Mouse (Mus musculus) adipocyte (in vitro differentiated cells): ENCODE data around the gene Rnase2b.
"Not testable (repeated sequence)": the region's sequence is repeated elsewhere in the genome, so short reads cannot be mapped to it uniquely, and the experiment has no call there.

Experiments used
- DNase-seq: peaks from one replicate; pipeline ENCODE4 v3.0.0-alpha.2; 2016; ENCODE audit warnings: low spot score

Rnase2b gene

DNA sequence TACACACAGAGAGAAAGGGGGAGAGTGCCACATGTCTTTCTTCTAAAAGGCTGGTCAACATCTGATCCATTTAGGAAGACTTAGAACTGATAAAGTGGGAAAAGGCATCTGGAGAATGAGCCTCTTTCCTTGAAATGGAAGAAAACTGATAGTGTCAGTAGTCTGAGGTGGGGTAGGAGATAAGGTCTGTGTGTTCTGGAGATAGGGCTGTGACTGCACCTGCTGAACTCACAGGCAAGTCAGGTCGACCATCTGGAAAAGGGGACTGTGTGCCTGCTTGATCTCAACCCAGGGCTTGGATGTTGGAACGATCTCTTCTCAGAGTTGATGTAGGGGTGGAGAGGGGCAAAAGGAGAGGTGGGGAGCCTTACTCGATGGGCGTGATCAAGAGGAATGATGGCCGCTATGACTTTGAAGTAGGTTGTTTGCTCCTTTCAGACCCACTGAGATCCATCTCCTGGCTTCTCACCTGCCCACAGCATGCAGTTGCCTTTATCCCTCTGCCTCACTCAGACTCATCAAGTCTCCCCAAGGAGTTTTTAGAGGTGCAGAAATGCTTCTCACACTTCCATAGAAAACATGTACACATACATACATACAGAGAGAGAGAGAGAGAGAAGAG lies 9.7 kb upstream of the Rnase2b start:
- no peak for DNase-seq

- no peak for DNase-seq
Observed at GRCm38 (mm10) chr14:51156056-51156735, 5.9 kb upstream of the Rnase2b start.

- DNase-seq = no peak
Observed at GRCm38 (mm10) chr14:51156736-51157068, 5.4 kb upstream of the Rnase2b start.

- DNase-seq = no peak
Observed at GRCm38 (mm10) chr14:51157072-51157471, 5.0 kb upstream of the Rnase2b start.

- not testable (repeated sequence) for DNase-seq
Observed at GRCm38 (mm10) chr14:51163323-51163722, 1.3 kb downstream of the Rnase2b start.

- DNase-seq = no peak
Observed at GRCm38 (mm10) chr14:51165435-51165834, 3.4 kb downstream of the Rnase2b start.

- no peak for DNase-seq
Observed at GRCm38 (mm10) chr14:51166068-51166467, 4.0 kb downstream of the Rnase2b start.

DNA sequence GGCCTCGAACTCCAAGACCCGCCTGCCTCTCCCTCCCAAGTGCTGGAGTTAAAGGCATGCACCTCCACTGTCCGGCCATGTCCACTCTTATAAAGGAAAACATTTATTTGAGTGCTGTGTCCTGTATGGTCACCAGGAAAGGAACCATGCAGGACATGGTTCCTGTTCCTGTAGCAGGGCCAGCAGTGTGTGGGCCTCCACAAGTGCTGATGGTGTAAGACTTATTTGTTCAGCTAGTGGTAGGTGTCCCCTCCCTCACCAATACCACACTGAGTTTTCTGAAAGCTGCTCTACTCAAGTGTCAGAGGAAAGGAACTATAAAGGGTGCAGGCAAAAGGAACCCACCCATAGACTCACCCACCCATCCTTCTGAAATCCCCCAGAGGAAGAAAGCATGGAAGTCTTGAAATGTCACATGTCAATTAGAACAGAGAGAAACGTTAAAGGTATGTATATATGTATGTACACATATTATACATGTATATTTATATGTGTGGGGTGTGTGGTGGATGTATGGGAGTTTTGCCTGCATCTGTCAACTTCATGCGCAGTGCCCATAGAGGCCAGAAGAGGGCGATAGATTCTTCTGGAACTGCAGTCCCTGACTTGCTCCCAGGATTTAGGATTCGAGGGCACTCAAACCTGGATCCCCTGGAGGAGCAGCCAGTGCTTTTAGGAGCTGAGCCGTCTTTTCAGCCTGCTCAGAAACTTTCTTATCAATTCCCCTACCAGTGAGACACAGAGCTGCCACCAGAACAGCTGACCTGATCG lies 10.2 kb downstream of the Rnase2b start:
- peak; percentile 45 for DNase-seq

GRCm38 (mm10) chr14:51172947-51173346 lies 10.9 kb downstream of the Rnase2b start:
- DNase-seq = not testable (repeated sequence)

DNA sequence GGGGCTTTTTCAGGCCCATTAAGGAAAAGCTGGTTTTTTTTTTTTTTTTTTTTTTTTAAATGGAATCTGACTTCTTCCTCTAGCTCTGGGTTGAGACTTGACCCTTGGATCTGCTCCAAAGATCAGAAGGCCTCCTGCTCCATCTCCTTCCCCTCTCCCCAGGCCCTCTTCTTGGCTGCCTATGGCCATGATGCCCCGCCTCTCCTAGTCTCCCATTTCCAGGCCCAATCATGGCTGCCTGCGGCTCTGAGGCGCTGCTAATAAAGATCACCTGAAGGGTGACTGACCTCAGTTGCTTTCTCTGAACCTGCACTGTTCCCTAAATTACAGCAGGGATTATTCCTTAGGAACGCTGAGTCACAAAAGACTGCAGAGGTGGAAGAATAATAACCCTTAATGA lies 11.8 kb downstream of the Rnase2b start:
- DNase-seq = no peak

DNA sequence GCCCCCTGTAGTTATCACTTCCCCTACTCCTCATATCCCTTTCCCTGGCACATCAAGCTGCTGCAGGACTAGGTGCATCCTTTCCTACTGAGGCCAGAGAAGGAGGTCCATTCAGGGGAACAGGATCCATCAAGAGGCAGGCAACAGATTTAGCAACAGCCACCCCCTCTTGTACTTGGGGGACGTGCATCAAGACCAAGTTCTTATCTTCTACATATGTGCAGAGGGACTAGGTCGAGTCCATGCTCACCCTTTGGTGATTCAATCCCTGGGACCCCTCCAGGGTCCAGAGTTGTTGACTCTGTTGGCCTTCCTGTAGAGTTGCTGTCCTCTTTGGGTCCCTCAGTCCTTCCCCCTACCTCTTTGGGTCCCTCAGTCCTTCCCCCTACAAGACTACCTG lies 19.0 kb downstream of the Rnase2b start:
- DNase-seq = not testable (repeated sequence)

- no peak for DNase-seq
Observed at GRCm38 (mm10) chr14:51195681-51196080, 33.6 kb downstream of the Rnase2b start.

DNA sequence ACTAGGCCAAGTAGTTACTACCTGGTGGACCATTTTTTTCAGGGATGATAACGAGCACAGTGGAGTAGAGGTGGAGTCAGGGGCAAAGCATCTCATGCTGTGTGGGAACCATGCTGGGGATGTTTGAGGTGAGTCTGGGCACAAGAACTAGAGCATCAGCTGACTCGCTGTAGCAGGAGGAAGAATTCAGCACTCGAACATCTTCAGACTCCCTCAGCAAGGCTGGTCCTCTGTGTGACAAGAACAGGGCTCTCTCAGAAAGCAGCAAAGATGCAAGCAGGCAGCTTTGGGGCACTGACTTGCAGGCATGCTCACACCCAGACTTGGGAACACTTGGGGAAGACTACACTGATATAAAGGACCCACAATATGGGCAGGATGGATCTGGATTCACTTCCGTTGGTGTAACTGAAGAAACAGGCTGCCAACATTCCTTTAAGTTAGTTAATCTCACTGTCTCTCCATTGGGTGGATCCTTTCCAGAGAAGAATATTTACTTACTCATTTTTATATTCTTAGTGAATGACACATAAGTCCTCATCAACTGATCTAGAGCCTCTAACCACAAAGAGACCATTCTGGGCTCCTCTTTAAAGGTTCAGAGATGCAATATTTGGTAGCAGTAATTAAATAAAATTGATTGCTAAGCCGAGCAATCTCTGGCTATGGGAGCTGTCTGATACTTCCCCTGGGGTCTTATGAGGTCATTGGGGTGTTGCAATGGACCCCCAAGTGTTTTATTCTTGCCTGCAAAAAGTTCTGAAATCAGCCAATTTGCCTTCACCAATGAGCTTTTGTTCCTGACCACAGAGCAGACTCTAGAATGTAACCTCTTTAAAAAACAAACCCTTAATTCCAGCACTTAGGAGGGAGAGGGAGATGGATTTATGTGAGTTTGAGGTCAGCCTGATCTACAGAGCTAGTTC lies 37.3 kb downstream of the Rnase2b start, which contains the start of gene Ang2:
Ang2 (minus strand) TSS at position 51 of the 926 bp plus-strand sequence.
- no peak for DNase-seq

DNA sequence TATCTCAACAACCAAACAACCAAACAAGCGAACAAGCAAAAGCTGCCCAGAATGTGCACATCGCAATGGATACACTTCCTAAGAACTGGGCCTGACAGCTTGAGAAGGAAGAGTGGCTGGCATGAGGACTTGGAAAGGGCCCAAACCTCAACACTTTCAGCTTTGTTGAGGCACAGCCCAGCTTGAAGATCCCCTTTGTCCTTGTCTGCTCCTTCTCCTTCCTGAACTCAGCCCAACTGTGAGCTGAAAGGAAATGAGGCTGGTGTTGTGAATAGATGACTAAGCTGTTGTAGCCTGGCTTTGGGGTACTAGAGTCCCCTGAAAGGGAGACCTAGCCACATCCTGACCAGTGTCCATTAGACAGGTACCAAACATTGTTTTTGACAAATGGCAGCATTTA lies 38.0 kb downstream of the Rnase2b start:
- DNase-seq = peak; percentile 48

GRCm38 (mm10) chr14:51200466-51200865 lies 38.4 kb downstream of the Rnase2b start:
- peak; percentile 14 for DNase-seq

GRCm38 (mm10) chr14:51203115-51203514 lies 41.1 kb downstream of the Rnase2b start, which contains the start of gene Ear14:
Gene Ear14 (plus strand): TSS chr14:51203391.
- no peak for DNase-seq
